Mouse (Mus musculus): Measurements from ENCODE around the gene Ermp1. TPM values are rescaled to one million over a fixed set of nuclear protein-coding genes. Genes with fewer than 3 reads are reported as not detected.
A peak's percentile ranks its signal among the peaks of the same experiment; 100 is the strongest.

Gene Ermp1
- 22.9 and 25.6 TPM in 2 replicates for polyA plus RNA-seq (2015; fragmentation: Nextera tagmentation; extraction: Ambion mirVana)

GRCm38 (mm10) chr19:29647651-29648549, at the start of gene Ermp1:
Gene Ermp1, minus strand, starts transcription at chr19:29648415.
- Histone ChIP-seq H3K4me2 (ENCODE audit: low read length) (peak within 1 kb of the TSS; percentile 71), H3K27ac (peak within 1 kb of the TSS; percentile 88), H3K36me3 (ENCODE audit: insufficient read depth, low read length) (no peaks in the 10 kb centered on the region; the same call in 1 of the 2 replicates), H3K4me3 (replicated peaks; ENCODE audit: low read depth, low read length) (peak within 1 kb of the TSS; percentile 72), H3K27me3 (ENCODE audit: insufficient read depth, low read length) (no peaks in the 10 kb centered on the region), H3K9ac (ENCODE audit: low read depth, low read length) (peak within 1 kb of the TSS; percentile 88), H3K4me1 (replicated peaks; ENCODE audit: insufficient read depth, low read length) (no peaks in the 10 kb centered on the region), H3K9me3 (replicated peaks; ENCODE audit: low read length) (no peaks in the 10 kb centered on the region)
- peak; percentile 94 for TF ChIP-seq CTCF (IDR thresholded peaks at IDR 0.05; ENCODE audit: low read depth)
- peak; percentile 94 for DNase-seq (ENCODE audit: low spot score)
- under 1% methylated on average over 82 of the region's 90 CpGs for WGBS
- ATAC-seq (replicated peaks; ENCODE audit: low FRiP score, low read depth) = peak; percentile 93

GRCm38 (mm10) chr19:29697245-29697874, 49.1 kb upstream of the Ermp1 start, which contains the start of gene Mlana:
Gene Mlana, plus strand, starts transcription at chr19:29697824.
- H3K9me3 ChIP-seq (replicated peaks; ENCODE audit: low read length) = no peaks in the 10 kb centered on the region
- H3K27ac ChIP-seq = no peak within 1 kb of the TSS
- H3K9ac ChIP-seq (ENCODE audit: low read depth, low read length) = no peak within 1 kb of the TSS
- peak; percentile 27 for DNase-seq (ENCODE audit: low spot score)
- H3K27me3 ChIP-seq (ENCODE audit: insufficient read depth, low read length) = no peaks in the 10 kb centered on the region
- no peak for TF ChIP-seq CTCF (IDR thresholded peaks at IDR 0.05; ENCODE audit: low read depth)
- H3K4me2 ChIP-seq (ENCODE audit: low read length) = no peak within 1 kb of the TSS
- 46% methylated on average over 3 of the region's 3 CpGs for WGBS
- no peaks in the 10 kb centered on the region for H3K4me1 ChIP-seq (replicated peaks; ENCODE audit: insufficient read depth, low read length)
- ATAC-seq (replicated peaks; ENCODE audit: low FRiP score, low read depth) = no peak
- H3K4me3 ChIP-seq (replicated peaks; ENCODE audit: low read depth, low read length) = no peak within 1 kb of the TSS
- no peaks in the 10 kb centered on the region for H3K36me3 ChIP-seq (ENCODE audit: insufficient read depth, low read length)

GRCm38 (mm10) chr19:29696840-29697239, 48.6 kb upstream of the Ermp1 start:
- Histone ChIP-seq H3K4me3 (replicated peaks; ENCODE audit: low read depth, low read length) (no peak overlapping the region), H3K27me3 (ENCODE audit: insufficient read depth, low read length) (no peaks in the 10 kb centered on the region), H3K27ac (no peak overlapping the region), H3K9me3 (replicated peaks; ENCODE audit: low read length) (no peaks in the 10 kb centered on the region), H3K4me2 (ENCODE audit: low read length) (no peak overlapping the region), H3K9ac (ENCODE audit: low read depth, low read length) (no peak overlapping the region), H3K36me3 (ENCODE audit: insufficient read depth, low read length) (no peaks in the 10 kb centered on the region), H3K4me1 (replicated peaks; ENCODE audit: insufficient read depth, low read length) (no peaks in the 10 kb centered on the region)
- no peak for ATAC-seq (replicated peaks; ENCODE audit: low FRiP score, low read depth)
- no peak for TF ChIP-seq CTCF (IDR thresholded peaks at IDR 0.05; ENCODE audit: low read depth)
- DNase-seq (ENCODE audit: low spot score) = no peak

- TF ChIP-seq CTCF (IDR thresholded peaks at IDR 0.05; ENCODE audit: low read depth) = no peak
- Histone ChIP-seq H3K4me3 (replicated peaks; ENCODE audit: low read depth, low read length) (no peak overlapping the region), H3K4me2 (ENCODE audit: low read length) (no peak overlapping the region), H3K36me3 (ENCODE audit: insufficient read depth, low read length) (no peaks in the 10 kb centered on the region), H3K27me3 (ENCODE audit: insufficient read depth, low read length) (no peaks in the 10 kb centered on the region), H3K9me3 (replicated peaks; ENCODE audit: low read length) (no peaks in the 10 kb centered on the region), H3K4me1 (replicated peaks; ENCODE audit: insufficient read depth, low read length) (no peaks in the 10 kb centered on the region), H3K27ac (no peak overlapping the region), H3K9ac (ENCODE audit: low read depth, low read length) (no peak overlapping the region)
- DNase-seq (ENCODE audit: low spot score) = no peak
- 93% methylated on average over 4 of the region's 4 CpGs for WGBS
- no peak for ATAC-seq (replicated peaks; ENCODE audit: low FRiP score, low read depth)
Measured at GRCm38 (mm10) chr19:29696309-29696708, 48.1 kb upstream of the Ermp1 start.

- no peaks in the 10 kb centered on the region for H3K9me3 ChIP-seq (replicated peaks; ENCODE audit: low read length)
- H3K4me2 ChIP-seq (ENCODE audit: low read length) = no peak overlapping the region
- no peak overlapping the region for H3K27ac ChIP-seq
- no peak for ATAC-seq (replicated peaks; ENCODE audit: low FRiP score, low read depth)
- no peak overlapping the region for H3K4me3 ChIP-seq (replicated peaks; ENCODE audit: low read depth, low read length)
- TF ChIP-seq CTCF (IDR thresholded peaks at IDR 0.05; ENCODE audit: low read depth) = no peak
- 92% methylated on average over 10 of the region's 10 CpGs for whole genome bisulfite sequencing
- no peaks in the 10 kb centered on the region for H3K27me3 ChIP-seq (ENCODE audit: insufficient read depth, low read length)
- DNase-seq (ENCODE audit: low spot score) = no peak
- H3K36me3 ChIP-seq (ENCODE audit: insufficient read depth, low read length) = no peaks in the 10 kb centered on the region
- no peak overlapping the region for H3K9ac ChIP-seq (ENCODE audit: low read depth, low read length)
- no peaks in the 10 kb centered on the region for H3K4me1 ChIP-seq (replicated peaks; ENCODE audit: insufficient read depth, low read length)
Measured at GRCm38 (mm10) chr19:29695071-29695470, 46.9 kb upstream of the Ermp1 start.

GRCm38 (mm10) chr19:29683844-29684540, 35.8 kb upstream of the Ermp1 start:
- Histone ChIP-seq H3K36me3 (ENCODE audit: insufficient read depth, low read length) (no peaks in the 10 kb centered on the region), H3K27ac (no peak overlapping the region), H3K9me3 (replicated peaks; ENCODE audit: low read length) (no peaks in the 10 kb centered on the region), H3K4me3 (replicated peaks; ENCODE audit: low read depth, low read length) (no peak overlapping the region), H3K4me1 (replicated peaks; ENCODE audit: insufficient read depth, low read length) (no peaks in the 10 kb centered on the region), H3K4me2 (ENCODE audit: low read length) (no peak overlapping the region), H3K27me3 (ENCODE audit: insufficient read depth, low read length) (no peaks in the 10 kb centered on the region), H3K9ac (ENCODE audit: low read depth, low read length) (no peak overlapping the region)
- ATAC-seq (replicated peaks; ENCODE audit: low FRiP score, low read depth) (0 out of 2 replicates have a peak, but pooled peaks have one; percentile 33), DNase-seq (ENCODE audit: low spot score) (peak; percentile 77)
- TF ChIP-seq CTCF (IDR thresholded peaks at IDR 0.05; ENCODE audit: low read depth) = peak; percentile 82
- 52% methylated on average over 16 of the region's 16 CpGs for WGBS

All from kidney, postnatal 0 days (tissue).